Mouse (Mus musculus) stomach, postnatal 0 days (tissue): ENCODE data around the gene Olfr1189.
"Not testable (repeated sequence)": the region's sequence is repeated elsewhere in the genome, so short reads cannot be mapped to it uniquely, and the experiment has no call there.

Experiments
- CTCF ChIP-seq: IDR thresholded peaks from 2 replicates; pipeline ENCODE4 v1.5.1; 2016; ENCODE audit warnings: antibody characterized with exemption, low read depth, mild to moderate bottlenecking, moderate library complexity
- EP300 ChIP-seq: optimal IDR thresholded peaks from 2 replicates; pipeline ENCODE3; 2016; ENCODE audit warnings: antibody characterized with exemption

GRCm38 (mm10) chr2:88640242-88640641 lies 54.0 kb downstream of the Olfr1189 start, which contains the start of gene Olfr1191-ps1:
- TF ChIP-seq CTCF, EP300: not testable (repeated sequence)
